Mouse (Mus musculus) duodenum, adult 2 months (tissue): Measurements from ENCODE around the gene Rsc1a1. TPM values are rescaled to one million over a fixed set of nuclear protein-coding genes. Genes with fewer than 3 reads are reported as not detected.

Source experiments
- polyA plus RNA-seq: library from polyadenylated mRNA; depleted of rRNA; stranded (reverse); fragments of >200 nt; gene quantifications from 2 replicates; pipeline ENCODE4 v1.2.3, GENCODE M21; 2012; ENCODE audit warnings: low replicate concordance; rRNA removed

The Rsc1a1 gene
- 9.7 and 29.7 TPM in 2 replicates for polyA plus RNA-seq

GRCm38 (mm10) chr4:141685499-141685898, at the start of gene Rsc1a1:
Gene Rsc1a1 (minus strand): TSS chr4:141685599.

GRCm38 (mm10) chr4:141722731-141723672, 37.6 kb upstream of the Rsc1a1 start, which contains the start of gene Ddi2:
Gene Ddi2 (minus strand): TSS chr4:141723419.

GRCm38 (mm10) chr4:141664799-141665198, 20.6 kb downstream of the Rsc1a1 start, which contains the start of gene Plekhm2:
Gene Plekhm2 (minus strand): TSS chr4:141664899.

Other genes with a start within 250 kb of the Rsc1a1 start
- gene Srarp, start 249.5 kb downstream of the Rsc1a1 start, polyA plus RNA-seq, result 0.25 TPM in 1 of 2 replicates, not detected in the other
- 34.9 and 44.9 TPM in 2 replicates for gene Zbtb17, start 240.9 kb downstream of the Rsc1a1 start, polyA plus RNA-seq
- gene Spen, start 147.0 kb downstream of the Rsc1a1 start, polyA plus RNA-seq, result 38.0 and 39.5 TPM in 2 replicates
- 60.7 and 63.9 TPM in 2 replicates for gene Fblim1, start 79.5 kb downstream of the Rsc1a1 start, polyA plus RNA-seq
- 71.4 and 121 TPM in 2 replicates for gene Tmem82, start 67.0 kb downstream of the Rsc1a1 start, polyA plus RNA-seq
- 12.3 and 26.3 TPM in 2 replicates for gene Slc25a34, start 61.8 kb downstream of the Rsc1a1 start, polyA plus RNA-seq
- 10.2 and 11.0 TPM in 2 replicates for gene Plekhm2, start 20.7 kb downstream of the Rsc1a1 start, polyA plus RNA-seq
- gene Ddi2, start 37.8 kb upstream of the Rsc1a1 start, polyA plus RNA-seq, result 15.8 and 22.6 TPM in 2 replicates
- 41.0 and 69.4 TPM in 2 replicates for gene Agmat, start 61.1 kb upstream of the Rsc1a1 start, polyA plus RNA-seq
- gene Dnajc16, start 105.3 kb upstream of the Rsc1a1 start, polyA plus RNA-seq, result 4.8 and 5.4 TPM in 2 replicates
- 10.8 and 11.4 TPM in 2 replicates for gene Casp9, start 108.0 kb upstream of the Rsc1a1 start, polyA plus RNA-seq
- gene Cela2a, start 140.6 kb upstream of the Rsc1a1 start, polyA plus RNA-seq, result 30.4 and 13,779 TPM in 2 replicates
- 0.39 and 112 TPM in 2 replicates for gene Ctrc, start 160.8 kb upstream of the Rsc1a1 start, polyA plus RNA-seq
- 181 and 429 TPM in 2 replicates for gene Efhd2, start 189.3 kb upstream of the Rsc1a1 start, polyA plus RNA-seq